Mouse (Mus musculus): ENCODE measurements around the gene Tspan18.

- TF ChIP-seq GATA1 (IDR thresholded peaks at IDR 0.05; ENCODE audit: borderline replicate concordance, low read length) (no peak), FLI1 (IDR thresholded peaks at IDR 0.05; ENCODE audit: low read length) (no peak)
Measured at GRCm38 (mm10) chr2:93347018-93347417, 12.7 kb upstream of the Tspan18 start.
